Mouse (Mus musculus) left cerebral cortex, postnatal 4 days (tissue): Measurements from ENCODE around the gene Olfr1393. TPM values are rescaled to one million over a fixed set of nuclear protein-coding genes. Genes with fewer than 3 reads are reported as not detected.
A peak's percentile ranks its signal among the peaks of the same experiment; 100 is the strongest.

ENCODE experiments used
- DNase-seq: peaks from one replicate; pipeline ENCODE4 v3.0.0-alpha.2; 2022
- intact Hi-C: fragments of 180-260 bp; cut with DNase I; formaldehyde crosslinking; loops from one replicate; pipeline ENCODE4 v1.15.1; 2025
- total RNA-seq, 2 experiments: library from RNA; stranded (reverse); gene quantifications; 2 replicates each; pipeline ENCODE4 v1.2.3; 2021

Gene Olfr1393
- total RNA-seq, 2 experiments from 2014 or later = 0.48 TPM; not detected in 1

- peak; percentile 79 for DNase-seq
- intact Hi-C loops = no loop called here
These were observed 27.4 kb upstream of the Olfr1393 start for GRCm38 (mm10) chr11:49250422-49251379.

- no peak for DNase-seq
- intact Hi-C loops = no loop called here
These were observed 26.7 kb upstream of the Olfr1393 start for GRCm38 (mm10) chr11:49251380-49251761.

GRCm38 (mm10) chr11:49252048-49252447 lies 26.1 kb upstream of the Olfr1393 start:
- no peak for DNase-seq
- intact Hi-C loops = no loop called here

DNA sequence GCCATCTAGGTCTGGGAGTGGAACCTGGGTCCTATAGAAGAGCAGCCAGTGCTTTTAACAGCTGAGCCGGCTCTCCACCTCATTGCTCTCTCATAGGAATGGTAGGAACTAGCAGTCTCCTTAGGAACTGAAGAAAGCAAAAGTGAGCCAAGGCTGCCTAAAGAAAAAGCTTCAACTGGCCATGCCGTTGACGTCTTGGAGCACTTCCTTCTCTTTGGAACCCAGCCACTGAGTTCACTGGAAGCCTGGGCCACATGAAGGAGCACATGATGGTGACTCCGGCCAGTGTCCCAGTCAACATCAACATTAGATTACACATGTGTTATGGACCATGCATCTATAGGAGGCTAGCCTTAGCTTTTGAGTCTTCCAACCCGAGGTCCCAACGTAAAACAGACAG lies 25.1 kb upstream of the Olfr1393 start:
- no peak for DNase-seq
- intact Hi-C loops = no loop called here

GRCm38 (mm10) chr11:49259296-49259695 lies 18.8 kb upstream of the Olfr1393 start:
- intact Hi-C loops = no loop called here
- DNase-seq = no peak

DNA sequence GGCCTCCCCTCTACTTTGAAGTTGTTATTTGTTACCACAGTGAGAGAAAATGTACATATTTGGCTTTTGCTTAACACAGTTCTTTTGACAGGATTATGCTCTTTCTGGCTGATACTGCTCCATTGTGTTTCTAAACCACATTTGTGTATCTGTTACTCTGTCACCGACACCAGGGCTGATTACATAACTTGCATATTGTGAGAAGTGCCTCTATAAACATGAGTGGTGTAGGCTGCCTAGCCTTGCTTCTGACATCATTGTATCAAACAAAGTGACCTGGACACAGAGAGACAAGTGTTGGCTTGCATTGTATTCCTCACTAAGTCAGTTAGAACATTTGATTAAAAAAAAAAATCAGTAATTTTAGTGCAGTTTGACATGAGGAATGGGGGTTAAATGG lies 18.3 kb upstream of the Olfr1393 start:
- DNase-seq = no peak
- intact Hi-C loops = no loop called here

- DNase-seq = no peak
- intact Hi-C loops = no loop called here
These were observed 17.3 kb upstream of the Olfr1393 start for GRCm38 (mm10) chr11:49260598-49261312.

GRCm38 (mm10) chr11:49261313-49261855 lies 16.7 kb upstream of the Olfr1393 start:
- no peak for DNase-seq
- intact Hi-C loops = no loop called here

- no peak for DNase-seq
- intact Hi-C loops = no loop called here
These were observed 15.8 kb upstream of the Olfr1393 start for GRCm38 (mm10) chr11:49262286-49262685.

- intact Hi-C loops = no loop called here
- no peak for DNase-seq
These were observed 15.0 kb upstream of the Olfr1393 start for GRCm38 (mm10) chr11:49263149-49263548.

DNA sequence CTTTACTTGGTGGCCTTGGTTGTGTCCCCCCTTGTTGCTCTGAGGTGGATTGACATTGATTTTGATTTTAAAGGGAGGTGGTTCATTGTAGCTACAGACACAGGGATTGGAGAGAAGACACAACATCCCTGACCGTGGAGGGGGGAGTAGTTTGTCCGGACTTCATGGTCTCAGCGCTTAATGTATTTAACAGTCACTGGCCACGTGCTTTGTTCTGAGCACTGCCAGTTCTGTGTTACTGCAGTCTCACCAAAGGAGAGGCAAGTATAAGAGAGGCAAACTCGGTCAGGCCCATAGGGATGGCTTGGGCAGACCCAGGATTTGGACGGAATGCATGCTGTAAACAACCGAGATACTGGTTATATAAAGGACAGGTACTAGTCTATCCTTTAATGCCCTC lies 14.0 kb upstream of the Olfr1393 start:
- DNase-seq = no peak
- intact Hi-C loops = no loop called here

DNA sequence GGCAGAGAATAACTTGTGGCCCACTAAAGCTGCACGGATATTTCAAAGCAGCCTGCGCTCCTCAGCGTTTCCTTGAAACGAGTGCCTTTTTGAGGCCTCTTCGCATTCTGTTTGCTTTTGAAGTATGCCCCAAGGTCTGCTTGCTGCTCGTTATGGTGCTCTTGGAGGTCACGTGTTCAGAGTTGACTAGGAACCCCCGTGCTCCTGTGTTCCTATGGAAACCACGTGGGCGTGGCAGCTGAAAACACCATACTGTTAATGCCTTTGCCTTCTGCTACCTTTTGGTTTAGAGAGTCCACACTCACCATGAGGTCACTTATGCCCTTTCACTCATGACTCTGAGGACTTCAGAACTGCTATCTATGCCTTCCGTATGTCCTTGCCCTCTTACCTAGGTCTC lies 13.5 kb upstream of the Olfr1393 start:
- no peak for DNase-seq
- intact Hi-C loops = loop anchor here (5.0 kb wide), 1 partner anchor 392 kb away; the partner anchor contains the start of gene Irgm1

- DNase-seq = no peak
- intact Hi-C loops = loop anchor here (5.0 kb wide), 1 partner anchor 393 kb away; the partner anchor contains the start of gene Irgm1
These were observed 13.0 kb upstream of the Olfr1393 start for GRCm38 (mm10) chr11:49265101-49265500.

GRCm38 (mm10) chr11:49266671-49267070 lies 11.4 kb upstream of the Olfr1393 start:
- intact Hi-C loops = loop anchor here (5.0 kb wide), 1 partner anchor 394 kb away; the partner anchor contains the start of gene Irgm1
- no peak for DNase-seq

DNA sequence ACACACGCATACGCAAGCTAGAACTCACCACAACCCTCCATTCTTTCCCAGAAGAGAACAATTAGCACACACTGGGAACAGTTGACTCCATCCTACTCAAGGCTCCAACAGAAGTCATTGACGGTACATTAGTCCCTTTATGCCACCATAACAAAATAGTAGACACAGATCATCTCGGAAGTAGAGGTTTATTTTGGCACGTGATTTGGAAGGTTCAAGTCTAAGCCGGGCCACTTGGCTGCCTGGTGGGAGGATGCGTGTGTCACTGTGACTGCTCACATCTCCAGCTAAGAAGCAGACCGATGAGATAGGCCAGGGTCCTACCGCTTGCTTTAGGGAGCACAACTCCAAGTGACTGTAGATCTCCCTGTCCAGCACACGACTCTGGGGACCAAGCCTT lies 10.8 kb upstream of the Olfr1393 start:
- intact Hi-C loops = loop anchor here (5.0 kb wide), 1 partner anchor 395 kb away; the partner anchor contains the start of gene Irgm1

DNA sequence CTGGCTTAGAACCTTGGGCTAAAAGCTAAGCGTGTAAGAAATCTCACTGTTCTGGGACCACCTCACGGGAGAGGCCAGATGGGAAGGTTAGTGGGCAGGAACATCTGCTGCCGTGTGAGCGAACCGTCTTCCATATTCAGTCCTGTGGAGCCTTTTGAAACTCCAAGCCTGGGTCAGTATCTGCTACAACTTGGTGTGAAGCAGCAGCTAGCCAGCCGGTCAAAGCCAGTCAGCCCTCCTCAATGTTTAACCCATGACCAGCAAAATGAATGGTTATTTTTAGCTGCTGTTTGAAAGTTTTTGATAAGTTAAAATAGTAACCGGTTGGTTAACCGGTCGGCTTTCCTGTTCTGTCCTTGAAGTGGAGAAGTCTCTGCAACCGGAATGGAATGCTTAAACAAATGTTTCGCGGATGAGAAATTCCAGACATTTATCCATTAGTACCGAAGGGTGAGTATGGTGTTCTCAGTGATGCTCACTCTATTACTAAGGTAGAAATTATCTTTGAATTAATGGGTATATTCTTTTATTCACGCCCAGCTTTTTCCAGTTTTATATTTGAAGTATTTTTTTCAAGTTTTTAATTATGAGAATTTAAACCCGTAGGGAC lies 10.0 kb upstream of the Olfr1393 start:
- no peak for DNase-seq
- intact Hi-C loops = loop anchor here (5.0 kb wide), 1 partner anchor 396 kb away; the partner anchor contains the start of gene Irgm1

More for the DNA sequence above, 10.8 kb upstream of the Olfr1393 start:
- no peak for DNase-seq

DNA sequence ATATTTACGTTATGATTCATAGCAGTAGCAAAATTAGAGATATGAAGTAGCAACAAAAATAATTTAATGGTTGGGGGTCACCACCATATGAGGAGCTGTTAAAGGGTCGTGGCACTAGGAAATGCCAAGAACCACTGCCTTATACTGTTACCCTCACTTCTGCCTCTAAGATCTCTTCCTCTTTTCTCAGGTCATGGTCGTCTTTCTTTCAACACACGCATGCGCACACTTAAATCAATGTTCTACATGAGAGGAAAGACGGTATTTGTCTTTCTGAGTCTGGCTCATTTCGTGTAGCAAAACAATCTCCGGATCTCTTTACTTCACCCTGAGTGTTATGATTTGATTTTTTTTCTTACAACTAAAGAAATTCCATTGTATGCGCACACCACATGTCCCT lies 8.3 kb upstream of the Olfr1393 start:
- no peak for DNase-seq
- intact Hi-C loops = loop anchor here (5.0 kb wide), 2 partner anchors 82 to 397 kb away; partner anchors contain the start of genes Btnl9 and Irgm1

- intact Hi-C loops = loop anchor here (5.0 kb wide), 1 partner anchor 83 kb away; the partner anchor contains the start of gene Btnl9
- DNase-seq = no peak
These were observed 7.7 kb upstream of the Olfr1393 start for GRCm38 (mm10) chr11:49270368-49270767.

DNA sequence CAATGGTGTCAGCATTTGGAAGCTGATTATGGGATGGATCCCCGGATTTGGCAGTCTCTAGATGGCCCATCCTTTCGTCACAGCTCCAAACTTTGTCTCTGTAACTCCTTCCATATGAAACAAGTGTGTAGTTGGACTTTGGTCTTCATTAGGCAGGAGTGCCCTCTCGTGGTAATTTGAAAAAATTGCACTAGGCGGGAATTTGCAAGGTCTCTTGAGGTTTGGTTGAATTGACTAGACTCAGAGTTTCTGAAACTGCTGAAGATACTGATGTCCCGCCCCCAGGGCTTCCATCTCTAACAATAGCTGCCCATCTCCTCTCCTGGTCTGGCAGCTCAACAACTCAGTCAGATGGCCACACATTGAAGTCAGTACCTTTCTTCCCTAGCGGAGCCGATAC lies 6.8 kb upstream of the Olfr1393 start:
- no peak for DNase-seq
- intact Hi-C loops = loop anchor here (5.0 kb wide), 1 partner anchor 84 kb away; the partner anchor contains the start of gene Btnl9

DNA sequence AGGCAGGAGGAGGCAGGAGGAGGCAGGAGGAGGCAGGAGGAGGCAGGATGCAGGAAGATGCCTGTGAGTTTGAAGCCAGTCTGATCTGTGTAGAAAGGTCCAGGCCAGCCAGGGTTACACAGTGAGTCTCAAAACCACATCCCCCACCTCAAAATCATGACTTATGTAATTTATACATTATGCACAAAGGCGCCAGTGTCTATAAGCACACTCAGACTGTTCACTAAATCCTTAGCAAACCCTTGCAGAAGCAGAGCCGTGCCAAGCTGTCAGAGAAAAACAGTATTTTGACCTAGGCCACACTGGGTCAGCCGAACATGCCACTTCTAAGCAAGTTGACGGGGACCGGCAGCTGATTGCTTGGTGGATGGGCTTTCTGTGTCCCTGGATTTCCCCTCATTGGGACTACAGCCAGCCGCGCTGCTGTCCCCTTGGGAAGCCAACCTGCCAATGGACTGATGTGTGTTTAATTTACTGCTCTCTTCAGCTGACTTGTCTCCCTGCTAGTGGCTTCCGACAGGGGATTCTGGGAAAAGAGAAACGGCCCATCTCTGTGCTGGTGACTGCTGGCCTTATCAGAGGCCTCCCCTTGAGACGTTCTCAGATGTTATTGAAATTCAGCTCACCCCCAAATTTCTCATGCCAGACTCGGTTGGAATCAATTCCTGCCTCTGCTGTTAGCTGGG lies 4.1 kb upstream of the Olfr1393 start:
- DNase-seq = peak; percentile 60
- intact Hi-C loops = loop anchor here (5.0 kb wide), 1 partner anchor 87 kb away; the partner anchor contains the start of gene Btnl9
